Mouse (Mus musculus) heart, embryonic 14.5 days (tissue): ENCODE measurements at regions not wholly inside any gene's neighbourhood (a gene's known extent, or its start where the extent isn't known, plus 50 kb on each side); places are given as distances from the start of the nearest gene placed in this dataset.

Experiments used
- ATAC-seq: fragments of 200-750 bp; cut with Nextera tagmentation; 2 replicates; pipeline ENCODE4 v1.8.0; 2017; ENCODE audit warnings: low read depth, moderate TSS enrichment; ENCODE audit not compliant: insufficient number of reproducible peaks, insufficient read depth, low FRiP score
- H3K27ac ChIP-seq, 2 experiments: fragments of 200-500 bp in 1 of 2; fragments of 300-500 bp in 1 of 2; sonication (generic) in 1 of 2; replicated peaks in 1 of 2; 2 replicates each; pipeline ENCODE4 v1.5.1; 2012 to 2014; ENCODE audit warnings: low read depth in 2 of 2, low read length in 2 of 2, control low read depth in 1 of 2, mild to moderate bottlenecking in 1 of 2, mixed read lengths in 1 of 2; ENCODE audit not compliant: control insufficient read depth in 1 of 2, insufficient read depth in 1 of 2
- H3K27me3 ChIP-seq: fragments of 300-500 bp; sonication (generic); 2 replicates; pipeline ENCODE4 v1.6.1; 2014; ENCODE audit warnings: mild to moderate bottlenecking, low read length, control low read depth; ENCODE audit not compliant: control insufficient read depth, insufficient read depth
- H3K36me3 ChIP-seq: fragments of 300-500 bp; sonication (generic); 2 replicates; pipeline ENCODE4 v1.6.1; 2014; ENCODE audit warnings: mild to moderate bottlenecking, control low read depth, low read length, mixed read lengths; ENCODE audit not compliant: control insufficient read depth, insufficient read depth
- H3K4me1 ChIP-seq, 2 experiments: fragments of 200-500 bp in 1 of 2; fragments of 300-500 bp in 1 of 2; sonication (generic) in 1 of 2; 2 replicates each; pipeline ENCODE4 v1.6.1; 2012 to 2014; ENCODE audit warnings: low read length in 2 of 2, control low read depth in 1 of 2, mixed read lengths in 1 of 2; ENCODE audit not compliant: control insufficient read depth in 2 of 2, insufficient read depth in 2 of 2
- H3K4me2 ChIP-seq: fragments of 300-500 bp; sonication (generic); 2 replicates; pipeline ENCODE4 v1.6.1; 2014; ENCODE audit warnings: mild to moderate bottlenecking, low read length
- H3K4me3 ChIP-seq, 2 experiments: fragments of 200-500 bp in 1 of 2; fragments of 300-500 bp in 1 of 2; sonication (generic) in 1 of 2; 2 replicates each; pipeline ENCODE4 v1.5.1; 2012 to 2014; ENCODE audit warnings: low read length in 2 of 2, mild to moderate bottlenecking in 2 of 2, control low read depth in 1 of 2, low read depth in 1 of 2, moderate library complexity in 1 of 2; ENCODE audit not compliant: control insufficient read depth in 1 of 2, insufficient read depth in 1 of 2
- H3K9ac ChIP-seq: fragments of 300-500 bp; sonication (generic); 2 replicates; pipeline ENCODE4 v1.6.1; 2014; ENCODE audit warnings: mild to moderate bottlenecking, low read length
- H3K9me3 ChIP-seq: fragments of 300-500 bp; sonication (generic); 2 replicates; pipeline ENCODE4 v1.6.1; 2016; ENCODE audit warnings: low read length, control low read depth; ENCODE audit not compliant: control insufficient read depth
- WGBS: fragments of 180-500 bp; shearing (Covaris S2); extraction: QIAGEN DNeasy Blood & Tissue Kit; methylation state at CpG from one replicate; pipeline ENCODE4 v1.1.7; 2014; 5-methylcytosine and 5-hydroxymethylcytosine counted together

DNA sequence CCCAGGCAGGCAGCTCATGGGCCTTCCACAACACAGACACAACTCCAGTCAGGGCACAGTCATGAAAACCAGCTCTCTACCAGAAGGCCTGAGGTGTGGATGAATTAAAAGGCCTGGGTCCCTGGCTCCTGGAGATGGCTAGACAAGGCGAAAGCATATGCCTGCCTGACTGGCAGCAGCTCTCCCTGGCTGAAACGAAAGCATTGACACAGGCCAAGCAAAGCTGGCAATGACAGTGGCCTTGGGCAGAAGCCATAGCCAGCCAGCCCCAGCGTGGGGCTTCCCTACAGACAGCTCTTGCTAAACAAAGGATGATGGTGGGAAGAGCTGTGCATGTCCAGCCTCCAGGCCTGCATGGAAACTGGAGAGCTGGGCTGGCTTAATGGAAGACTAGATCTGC, 396.9 kb upstream of the Clint1 start:
- no peak overlapping the region for H3K27ac ChIP-seq
- H3K4me2 ChIP-seq, result no peak overlapping the region
- H3K4me3 ChIP-seq, result no peak overlapping the region
- WGBS, result 78% methylated on average over 3 of the region's 3 CpGs
- no peak for ATAC-seq
- no peaks in the 10 kb centered on the region for H3K36me3 ChIP-seq
- no peaks in the 10 kb centered on the region for H3K27me3 ChIP-seq
- H3K4me1 ChIP-seq, result peaks cover 3 to 4% of the 10 kb centered on the region in 2 experiments
- no peak overlapping the region for H3K9ac ChIP-seq
- no peaks in the 10 kb centered on the region for H3K9me3 ChIP-seq

DNA sequence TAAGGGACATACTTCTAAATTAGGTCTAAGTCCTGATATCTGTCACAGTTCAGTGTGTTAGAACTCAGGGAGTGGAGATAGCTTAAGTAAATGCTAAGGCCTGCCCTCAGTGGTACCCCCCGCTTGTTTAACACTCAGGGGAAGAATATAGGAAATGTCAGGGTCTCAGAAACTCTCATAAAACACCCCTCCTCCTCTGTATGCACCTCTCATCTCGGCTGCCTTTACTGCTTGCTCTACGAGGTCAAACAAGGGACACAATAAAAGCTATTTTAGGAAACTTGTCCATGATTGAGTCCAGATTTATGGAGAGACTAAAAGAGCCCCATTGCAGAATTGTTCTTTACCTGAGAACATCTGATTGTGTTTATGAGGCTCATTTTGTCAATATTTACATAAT, 395.1 kb upstream of the Clint1 start:
- no peaks in the 10 kb centered on the region for H3K27me3 ChIP-seq
- H3K9ac ChIP-seq, result no peak overlapping the region
- H3K27ac ChIP-seq, result no peak overlapping the region
- no peaks in the 10 kb centered on the region for H3K9me3 ChIP-seq
- H3K36me3 ChIP-seq, result no peaks in the 10 kb centered on the region
- 44% methylated on average over 3 of the region's 3 CpGs for WGBS
- H3K4me3 ChIP-seq, result no peak overlapping the region
- peaks cover 3 to 4% of the 10 kb centered on the region in 2 experiments for H3K4me1 ChIP-seq
- no peak for ATAC-seq
- H3K4me2 ChIP-seq, result no peak overlapping the region

DNA sequence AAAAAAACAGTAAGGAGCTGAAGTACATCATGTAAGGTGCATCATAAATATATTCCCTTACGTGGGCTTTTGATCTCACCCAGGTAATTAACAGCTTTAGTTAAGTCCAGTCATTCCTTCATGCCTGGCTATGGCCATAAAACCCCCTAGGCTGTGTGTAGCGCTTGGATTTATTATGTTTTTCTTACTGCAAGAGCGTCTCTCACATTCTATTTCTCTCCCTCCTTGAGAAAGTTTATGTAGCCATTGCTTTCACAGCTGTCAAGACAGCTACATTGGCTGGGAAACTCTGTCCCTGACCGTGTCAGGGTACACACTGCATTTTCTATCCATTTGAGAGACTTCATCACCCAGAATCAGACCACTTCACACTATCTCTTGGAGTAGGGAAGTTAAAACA, 394.3 kb upstream of the Clint1 start:
- H3K9me3 ChIP-seq, result no peaks in the 10 kb centered on the region
- no peak overlapping the region for H3K9ac ChIP-seq
- H3K4me1 ChIP-seq, result peaks cover 3 to 4% of the 10 kb centered on the region in 2 experiments
- no peak for ATAC-seq
- WGBS, result 63% methylated on average over 4 of the region's 4 CpGs
- H3K27ac ChIP-seq, result no peak overlapping the region
- no peak overlapping the region for H3K4me2 ChIP-seq
- no peak overlapping the region for H3K4me3 ChIP-seq
- H3K27me3 ChIP-seq, result no peaks in the 10 kb centered on the region
- H3K36me3 ChIP-seq, result no peaks in the 10 kb centered on the region

DNA sequence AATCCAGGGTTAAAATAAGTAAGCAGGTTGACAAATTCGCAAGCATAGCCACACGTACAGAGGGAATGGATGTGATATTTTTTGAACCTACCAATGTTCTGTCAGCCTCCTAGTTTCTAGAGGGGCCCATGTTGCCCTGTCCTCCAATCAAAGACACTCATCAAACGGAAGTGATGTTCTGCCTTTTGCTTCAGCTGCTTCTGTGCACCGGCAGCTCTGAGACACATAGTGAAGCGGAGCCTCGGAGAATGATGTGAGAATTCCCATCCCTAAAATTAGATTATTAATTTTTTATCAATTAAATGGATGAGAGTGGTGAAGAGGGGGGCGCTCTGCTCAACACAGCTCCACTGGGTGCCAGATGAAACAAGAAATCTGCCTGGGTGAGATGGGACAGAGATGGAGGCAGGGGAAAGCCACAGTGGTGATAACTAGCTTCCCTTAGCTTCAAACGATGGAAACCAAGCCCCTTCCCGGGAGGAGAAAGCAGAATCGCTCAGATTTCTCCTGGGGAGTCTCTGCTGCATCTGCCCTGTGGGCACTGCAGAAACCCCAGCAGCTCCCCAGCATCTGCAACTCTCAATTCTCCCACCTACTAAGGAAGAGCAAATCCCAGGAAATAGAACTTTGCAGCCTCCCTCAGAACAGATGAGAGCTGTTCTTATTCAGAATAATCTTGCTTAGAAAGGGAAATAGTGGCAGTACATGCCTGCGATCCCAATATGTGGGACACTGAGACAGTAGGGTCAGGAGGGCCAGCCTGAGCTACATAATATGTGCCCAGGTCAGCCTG, 391.7 kb upstream of the Clint1 start:
- 68% methylated on average over 11 of the region's 11 CpGs for WGBS
- Histone ChIP-seq H3K36me3 (no peaks in the 10 kb centered on the region), H3K9ac (no peak overlapping the region), H3K4me3 (no peak overlapping the region), H3K27ac (no peak overlapping the region), H3K4me2 (no peak overlapping the region), H3K27me3 (no peaks in the 10 kb centered on the region), H3K9me3 (no peaks in the 10 kb centered on the region), H3K4me1 (peaks cover 3 to 4% of the 10 kb centered on the region in 2 experiments)
- ATAC-seq, result no peak

DNA sequence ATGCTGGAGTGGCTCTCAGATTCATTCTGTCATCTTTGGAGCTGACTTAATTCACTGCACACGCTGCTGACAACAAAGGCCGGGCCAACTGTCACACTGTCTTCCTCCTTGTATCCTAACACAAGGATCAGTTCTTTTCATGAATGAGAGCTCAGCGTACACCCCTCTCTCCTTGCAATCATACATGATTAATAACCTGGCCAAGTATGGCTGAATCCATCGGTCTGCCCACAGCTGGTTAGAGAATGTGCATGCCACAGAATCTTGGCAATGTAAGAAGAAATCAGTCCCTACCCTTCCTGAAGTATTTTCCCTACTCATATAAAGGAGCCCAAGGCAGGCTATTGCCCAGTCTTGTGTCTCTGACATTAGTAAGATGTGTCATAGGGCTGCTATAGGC, 387.4 kb upstream of the Clint1 start:
- Histone ChIP-seq H3K27me3 (no peaks in the 10 kb centered on the region), H3K9me3 (no peaks in the 10 kb centered on the region), H3K9ac (no peak overlapping the region), H3K4me1 (no peaks in the 10 kb centered on the region; a peak in 1 of 4 replicates), H3K4me3 (no peak overlapping the region), H3K4me2 (no peak overlapping the region), H3K36me3 (no peaks in the 10 kb centered on the region), H3K27ac (no peak overlapping the region)
- WGBS, result 87% methylated on average over 4 of the region's 4 CpGs
- ATAC-seq, result no peak

DNA sequence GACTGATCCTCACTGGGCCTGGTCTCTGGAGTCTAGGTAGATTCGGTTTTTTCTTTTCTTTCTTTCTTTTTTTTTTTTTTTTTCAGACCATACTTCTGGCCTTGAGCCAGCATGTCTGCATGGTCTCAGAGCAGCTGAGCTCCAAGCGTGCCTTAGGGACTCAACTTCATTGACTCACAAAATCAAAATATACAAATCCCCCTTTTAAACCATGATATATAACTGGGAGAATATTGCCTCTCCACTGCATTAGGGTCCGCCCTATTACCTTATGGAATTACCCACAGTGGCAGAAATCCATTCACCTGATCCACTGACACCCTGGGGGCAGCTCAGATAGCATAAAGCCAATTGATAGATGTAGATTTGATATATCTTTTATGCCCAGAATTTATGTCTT, 385.5 kb upstream of the Clint1 start:
- Histone ChIP-seq H3K9me3 (no peaks in the 10 kb centered on the region), H3K4me1 (no peaks in the 10 kb centered on the region; a peak in 1 of 4 replicates), H3K27me3 (no peaks in the 10 kb centered on the region), H3K4me3 (no peak overlapping the region), H3K9ac (no peak overlapping the region), H3K4me2 (no peak overlapping the region), H3K36me3 (no peaks in the 10 kb centered on the region), H3K27ac (no peak overlapping the region)
- ATAC-seq, result no peak
- 66% methylated on average over 3 of the region's 3 CpGs for WGBS

DNA sequence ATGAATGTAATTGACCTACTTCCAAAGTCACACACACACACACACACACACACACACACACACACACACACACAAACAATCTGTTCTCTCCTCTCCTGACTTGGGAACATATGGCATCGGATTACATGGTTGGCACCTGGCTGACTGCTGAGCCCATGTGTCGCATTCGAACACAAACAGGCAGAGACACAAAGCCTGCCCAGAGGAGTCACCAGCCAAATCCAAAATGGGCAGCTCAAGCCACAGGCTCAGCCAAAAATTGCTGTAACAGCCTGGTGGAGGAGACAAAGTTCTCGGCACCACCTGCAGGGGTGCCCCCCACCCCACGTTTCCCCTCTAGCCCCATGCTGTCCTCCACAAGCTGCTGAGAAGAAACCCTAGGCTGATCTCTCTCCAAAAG, 379.7 kb upstream of the Clint1 start:
- Histone ChIP-seq H3K27me3 (no peaks in the 10 kb centered on the region), H3K27ac (no peak overlapping the region), H3K4me2 (no peak overlapping the region), H3K9me3 (no peaks in the 10 kb centered on the region), H3K36me3 (no peaks in the 10 kb centered on the region), H3K4me1 (no peaks in the 10 kb centered on the region), H3K4me3 (no peak overlapping the region), H3K9ac (no peak overlapping the region)
- WGBS, result 64% methylated on average over 5 of the region's 5 CpGs
- no peak for ATAC-seq

DNA sequence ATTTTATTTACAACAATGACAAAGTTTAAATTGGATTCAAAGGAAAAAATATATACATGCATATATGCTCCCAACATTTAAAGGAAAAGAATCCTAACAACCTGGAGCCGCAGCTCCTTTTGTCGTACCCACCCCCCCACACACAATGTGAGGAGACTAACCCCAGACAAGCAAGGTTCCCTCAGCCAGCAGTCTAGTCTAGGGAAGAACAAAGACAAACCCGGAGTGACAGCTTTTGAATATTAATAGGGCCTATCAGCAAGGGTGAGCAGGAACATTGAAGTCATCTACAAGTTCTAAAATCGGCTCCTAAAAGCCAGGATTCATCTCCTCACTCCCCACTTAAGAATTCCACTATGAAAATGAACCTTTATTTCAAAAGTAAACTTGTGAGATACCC, 374.9 kb upstream of the Clint1 start:
- 66% methylated on average over 4 of the region's 4 CpGs for WGBS
- no peak for ATAC-seq

More for the DNA sequence above, 374.9 kb upstream of the Clint1 start:
- Histone ChIP-seq H3K27ac (no peak overlapping the region), H3K4me1 (no peaks in the 10 kb centered on the region), H3K4me2 (no peak overlapping the region), H3K4me3 (no peak overlapping the region), H3K9ac (no peak overlapping the region), H3K36me3 (no peaks in the 10 kb centered on the region), H3K27me3 (no peaks in the 10 kb centered on the region), H3K9me3 (no peaks in the 10 kb centered on the region)
